Mouse (Mus musculus): Measurements from ENCODE around the gene Aip. TPM values are rescaled to one million over a fixed set of nuclear protein-coding genes. Genes with fewer than 3 reads are reported as not detected.
"Not testable (repeated sequence)": the region's sequence is repeated elsewhere in the genome, so short reads cannot be mapped to it uniquely, and the experiment has no call there.

The Aip gene
- polyA plus RNA-seq, 1 experiment from 2014 or later: 26.8 TPM

- no peak overlapping the region for H3K9ac ChIP-seq (replicated peaks)
- peaks cover 2% of the 10 kb centered on the region; the same call in 1 of the 2 replicates for H3K36me3 ChIP-seq (replicated peaks; ENCODE audit: insufficient read depth, low read length)
- ATAC-seq: no peak
- H3K4me1 ChIP-seq (ENCODE audit: insufficient read depth): peaks cover 6% of the 10 kb centered on the region
- no peak for DNase-seq
- no peaks in the 10 kb centered on the region for H3K9me3 ChIP-seq (ENCODE audit: low read length)
- no peak overlapping the region for H3K4me2 ChIP-seq (ENCODE audit: low read depth, low read length)
- no peak overlapping the region for H3K27ac ChIP-seq (ENCODE audit: low read depth)
- H3K4me3 ChIP-seq (ENCODE audit: low read depth, low read length): no peak overlapping the region
- no peaks in the 10 kb centered on the region for H3K27me3 ChIP-seq (ENCODE audit: insufficient read depth, low read length)
- whole genome bisulfite sequencing (ENCODE audit: insufficient replicate concordance): 65% methylated on average over 5 of the region's 5 CpGs
- TF ChIP-seq EP300 (IDR thresholded peaks at IDR 0.05; ENCODE audit: low read depth) (no peak), CTCF (IDR thresholded peaks at IDR 0.05; ENCODE audit: low read depth) (no peak)
Measured at GRCm38 (mm10) chr19:4137913-4138312, 12.3 kb upstream of the Aip start.

GRCm38 (mm10) chr19:4136463-4136862 lies 10.8 kb upstream of the Aip start:
- H3K4me2 ChIP-seq (ENCODE audit: low read depth, low read length): no peak overlapping the region
- peaks cover 16% of the 10 kb centered on the region for H3K36me3 ChIP-seq (replicated peaks; ENCODE audit: insufficient read depth, low read length)
- TF ChIP-seq CTCF (IDR thresholded peaks at IDR 0.05; ENCODE audit: low read depth) (peak; percentile 48), EP300 (IDR thresholded peaks at IDR 0.05; ENCODE audit: low read depth) (no peak)
- no peak overlapping the region for H3K9ac ChIP-seq (replicated peaks)
- H3K27me3 ChIP-seq (ENCODE audit: insufficient read depth, low read length): no peaks in the 10 kb centered on the region
- ATAC-seq: no peak
- no peaks in the 10 kb centered on the region for H3K9me3 ChIP-seq (ENCODE audit: low read length)
- no peak overlapping the region for H3K27ac ChIP-seq (ENCODE audit: low read depth)
- DNase-seq: no peak
- 80% methylated on average over 5 of the region's 5 CpGs for WGBS (ENCODE audit: insufficient replicate concordance)
- H3K4me1 ChIP-seq (ENCODE audit: insufficient read depth): peaks cover 9% of the 10 kb centered on the region
- no peak overlapping the region for H3K4me3 ChIP-seq (ENCODE audit: low read depth, low read length)

- not testable (repeated sequence) for H3K27ac ChIP-seq (ENCODE audit: low read depth); H3K4me2 ChIP-seq (ENCODE audit: low read depth, low read length)
- ATAC-seq: peak; percentile 76
Measured at GRCm38 (mm10) chr19:4135963-4136345, 10.3 kb upstream of the Aip start.

GRCm38 (mm10) chr19:4135229-4135962 lies 9.7 kb upstream of the Aip start:
- not testable (repeated sequence) for H3K27ac ChIP-seq (ENCODE audit: low read depth); DNase-seq; H3K27me3 ChIP-seq (ENCODE audit: insufficient read depth, low read length); H3K4me3 ChIP-seq (ENCODE audit: low read depth, low read length); H3K9me3 ChIP-seq (ENCODE audit: low read length); H3K9ac ChIP-seq (replicated peaks); H3K4me2 ChIP-seq (ENCODE audit: low read depth, low read length)
- peaks cover 11% of the 10 kb centered on the region for H3K4me1 ChIP-seq (ENCODE audit: insufficient read depth)
- peaks cover 24% of the 10 kb centered on the region for H3K36me3 ChIP-seq (replicated peaks; ENCODE audit: insufficient read depth, low read length)
- WGBS (ENCODE audit: insufficient replicate concordance): 87% methylated on average over 6 of the region's 6 CpGs
- ATAC-seq: peak; percentile 16; the same call in 1 of the 2 replicates

More at GRCm38 (mm10) chr19:4135963-4136345, 10.3 kb upstream of the Aip start:
- H3K9me3 ChIP-seq (ENCODE audit: low read length); DNase-seq; H3K27me3 ChIP-seq (ENCODE audit: insufficient read depth, low read length); H3K4me3 ChIP-seq (ENCODE audit: low read depth, low read length); H3K9ac ChIP-seq (replicated peaks): not testable (repeated sequence)
- TF ChIP-seq CTCF (IDR thresholded peaks at IDR 0.05; ENCODE audit: low read depth): peak; percentile 70
- H3K36me3 ChIP-seq (replicated peaks; ENCODE audit: insufficient read depth, low read length): peaks cover 19% of the 10 kb centered on the region
- 14% methylated on average over 8 of the region's 8 CpGs for WGBS (ENCODE audit: insufficient replicate concordance)
- H3K4me1 ChIP-seq (ENCODE audit: insufficient read depth): peaks cover 11% of the 10 kb centered on the region

GRCm38 (mm10) chr19:4134354-4134753 lies 8.7 kb upstream of the Aip start:
- ATAC-seq (no peak), DNase-seq (no peak)
- Histone ChIP-seq H3K4me3 (ENCODE audit: low read depth, low read length) (no peak overlapping the region), H3K36me3 (replicated peaks; ENCODE audit: insufficient read depth, low read length) (peaks cover 30% of the 10 kb centered on the region), H3K9me3 (ENCODE audit: low read length) (no peaks in the 10 kb centered on the region), H3K4me1 (ENCODE audit: insufficient read depth) (peaks cover 17% of the 10 kb centered on the region), H3K9ac (replicated peaks) (no peak overlapping the region), H3K27me3 (ENCODE audit: insufficient read depth, low read length) (no peaks in the 10 kb centered on the region), H3K4me2 (ENCODE audit: low read depth, low read length) (no peak overlapping the region), H3K27ac (ENCODE audit: low read depth) (no peak overlapping the region)
- TF ChIP-seq CTCF (IDR thresholded peaks at IDR 0.05; ENCODE audit: low read depth): no peak
- TF ChIP-seq EP300 (IDR thresholded peaks at IDR 0.05; ENCODE audit: low read depth): no peak
- 85% methylated on average over 4 of the region's 4 CpGs for WGBS (ENCODE audit: insufficient replicate concordance)

GRCm38 (mm10) chr19:4131768-4132167 lies 6.1 kb upstream of the Aip start:
- H3K4me3 ChIP-seq (ENCODE audit: low read depth, low read length): no peak overlapping the region
- TF ChIP-seq EP300 (IDR thresholded peaks at IDR 0.05; ENCODE audit: low read depth): no peak
- TF ChIP-seq CTCF (IDR thresholded peaks at IDR 0.05; ENCODE audit: low read depth): peak; percentile 59
- no peak overlapping the region for H3K9ac ChIP-seq (replicated peaks)
- WGBS (ENCODE audit: insufficient replicate concordance): 87% methylated on average over 2 of the region's 2 CpGs
- H3K9me3 ChIP-seq (ENCODE audit: low read length): no peaks in the 10 kb centered on the region
- ATAC-seq (no peak), DNase-seq (no peak)
- H3K36me3 ChIP-seq (replicated peaks; ENCODE audit: insufficient read depth, low read length): peaks cover 46% of the 10 kb centered on the region
- peak overlapping the region; percentile 55; the same call in 1 of the 2 replicates for H3K27ac ChIP-seq (ENCODE audit: low read depth)
- H3K4me1 ChIP-seq (ENCODE audit: insufficient read depth): peaks cover 23% of the 10 kb centered on the region
- H3K27me3 ChIP-seq (ENCODE audit: insufficient read depth, low read length): no peaks in the 10 kb centered on the region
- H3K4me2 ChIP-seq (ENCODE audit: low read depth, low read length): peak overlapping the region; percentile 73

Measured in liver, postnatal 0 days (tissue).